Mouse (Mus musculus) midbrain, postnatal 0 days (tissue): ENCODE data around the gene Zmym1. TPM values are rescaled to one million over a fixed set of nuclear protein-coding genes. Genes with fewer than 3 reads are reported as not detected.

Source experiments
- ATAC-seq: fragments of 200-750 bp; cut with Nextera tagmentation; 2 replicates; pipeline ENCODE4 v1.8.0; 2017; ENCODE audit warnings: moderate number of reproducible peaks, mild to moderate bottlenecking, moderate TSS enrichment, moderate library complexity; ENCODE audit not compliant: low FRiP score
- DNase-seq: peaks from one replicate; pipeline ENCODE4 v3.0.0-alpha.2; 2015; ENCODE audit warnings: low spot score
- H3K27ac ChIP-seq: fragments of 300-500 bp; sonication (generic); 2 replicates; pipeline ENCODE4 v1.5.1; 2014; ENCODE audit warnings: low read depth, mild to moderate bottlenecking, low read length, mixed read lengths
- H3K27me3 ChIP-seq: fragments of 300-500 bp; sonication (generic); 2 replicates; pipeline ENCODE4 v1.6.1; 2014; ENCODE audit warnings: low read length, control low read depth, mixed read lengths; ENCODE audit not compliant: insufficient read depth
- H3K36me3 ChIP-seq: fragments of 300-500 bp; sonication (generic); 2 replicates; pipeline ENCODE4 v1.6.1; 2014; ENCODE audit warnings: low read length, control low read depth, mixed read lengths; ENCODE audit not compliant: insufficient read depth
- H3K4me1 ChIP-seq: fragments of 300-500 bp; sonication (generic); 2 replicates; pipeline ENCODE4 v1.6.1; 2014; ENCODE audit warnings: mild to moderate bottlenecking, control low read depth, antibody characterized with exemption, low read length, mixed read lengths; ENCODE audit not compliant: insufficient read depth
- H3K4me2 ChIP-seq: fragments of 300-500 bp; sonication (generic); 2 replicates; pipeline ENCODE4 v1.6.1; 2014; ENCODE audit warnings: low read depth, mild to moderate bottlenecking, low read length, mixed read lengths; ENCODE audit not compliant: poor library complexity, severe bottlenecking
- H3K4me3 ChIP-seq: fragments of 300-500 bp; sonication (generic); 2 replicates; pipeline ENCODE4 v1.5.1; 2014; ENCODE audit warnings: low read depth, mild to moderate bottlenecking, low read length, moderate library complexity
- H3K9ac ChIP-seq: fragments of 300-500 bp; sonication (generic); replicated peaks from 2 replicates; pipeline ENCODE4 v1.6.1; 2014; ENCODE audit warnings: mild to moderate bottlenecking, low read length, moderate library complexity, mixed read lengths; ENCODE audit not compliant: poor library complexity, severe bottlenecking
- H3K9me3 ChIP-seq: fragments of 300-500 bp; sonication (generic); 2 replicates; pipeline ENCODE4 v1.6.1; 2016; ENCODE audit warnings: low read length, control low read depth
- CTCF ChIP-seq: IDR thresholded peaks from 2 replicates; pipeline ENCODE4 v1.5.1; 2016; ENCODE audit warnings: antibody characterized with exemption, mild to moderate bottlenecking
- WGBS: fragments of 180-500 bp; shearing (Covaris S2); extraction: QIAGEN DNeasy Blood & Tissue Kit; methylation state at CpG from one replicate; pipeline ENCODE4 v1.1.7; 2014; 5-methylcytosine and 5-hydroxymethylcytosine counted together
- polyA plus RNA-seq: library from polyadenylated mRNA; unstranded; fragments of >200 nt; fragmentation: Nextera tagmentation; extraction: Ambion mirVana; gene quantifications from 2 replicates; pipeline ENCODE4 v1.2.1, GENCODE M21; 2015
- total RNA-seq: library from RNA; depleted of rRNA; stranded (reverse); fragments of >200 nt; gene quantifications from 2 replicates; pipeline ENCODE4 v1.2.3, GENCODE M21; 2014

Zmym1 gene
- total and polyA plus RNA-seq, 2 experiments from 2014 or later = 16.8 to 16.9 TPM

DNA sequence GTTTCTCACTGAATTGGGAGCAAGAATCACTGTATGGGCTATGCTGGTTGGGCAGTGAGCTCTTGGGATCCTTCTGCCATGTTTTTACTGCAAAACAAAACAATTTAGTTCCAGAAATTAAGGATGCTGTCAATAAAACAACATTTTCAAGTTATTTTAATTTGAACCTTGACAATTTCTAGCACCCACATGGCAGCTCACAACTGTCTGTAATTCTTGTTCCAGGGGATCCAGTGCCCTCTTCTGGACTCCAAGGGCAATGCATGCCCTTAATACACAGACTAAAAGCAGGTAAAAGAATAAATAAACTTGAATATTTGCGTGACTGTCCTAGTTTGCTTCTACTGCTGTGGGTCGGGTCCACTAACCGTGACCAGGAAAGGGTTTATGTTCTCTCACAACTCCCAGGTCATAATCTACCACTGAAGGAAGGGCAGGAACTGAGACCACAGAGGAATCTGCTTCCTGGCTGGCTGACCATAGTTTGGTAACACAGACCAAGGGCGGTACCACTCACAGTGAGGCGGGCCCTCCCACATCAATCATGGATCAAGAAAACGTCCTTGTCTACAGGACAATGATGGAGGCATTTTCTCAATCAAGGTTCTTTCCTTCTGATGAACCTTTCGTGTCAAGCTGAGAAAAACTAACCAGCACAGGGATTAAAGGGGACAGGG, 6.3 kb downstream of the Zmym1 start:
- Histone ChIP-seq H3K4me2 (no peak overlapping the region), H3K27me3 (no peaks in the 10 kb centered on the region), H3K9me3 (no peaks in the 10 kb centered on the region), H3K4me3 (no peak overlapping the region), H3K27ac (no peak overlapping the region), H3K4me1 (no peaks in the 10 kb centered on the region), H3K36me3 (peaks cover 20% of the 10 kb centered on the region), H3K9ac (no peak overlapping the region)
- DNase-seq (no peak), ATAC-seq (no peak)
- TF ChIP-seq CTCF = peak; percentile 60
- WGBS = 83% methylated on average over 7 of the region's 7 CpGs

DNA sequence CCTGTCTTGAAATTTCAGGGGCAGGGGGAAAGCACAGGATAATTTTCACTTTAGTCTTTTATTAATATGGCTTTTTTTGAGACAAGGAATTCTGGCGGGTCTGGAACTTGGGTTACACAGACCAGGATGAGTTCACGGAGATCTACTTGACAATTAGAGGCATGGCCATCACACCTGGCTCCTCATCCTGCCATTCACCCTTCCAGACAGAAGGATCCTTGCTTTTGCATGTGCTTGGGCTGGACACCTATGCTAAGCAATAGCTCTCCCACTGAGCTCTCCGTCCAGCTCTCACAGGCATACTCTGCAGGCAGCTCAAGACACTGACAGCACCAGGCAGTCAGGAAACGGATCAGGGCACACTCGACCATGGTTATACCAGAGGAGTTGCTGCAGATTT, 7.9 kb downstream of the Zmym1 start:
- no peak overlapping the region for H3K9ac ChIP-seq
- no peak overlapping the region for H3K27ac ChIP-seq
- H3K4me3 ChIP-seq = no peak overlapping the region
- H3K27me3 ChIP-seq = no peaks in the 10 kb centered on the region
- 95% methylated on average over 5 of the region's 5 CpGs for WGBS
- H3K4me2 ChIP-seq = no peak overlapping the region
- H3K4me1 ChIP-seq = no peaks in the 10 kb centered on the region
- ATAC-seq (no peak), DNase-seq (no peak)
- H3K9me3 ChIP-seq = no peaks in the 10 kb centered on the region
- H3K36me3 ChIP-seq = peaks cover 29% of the 10 kb centered on the region
- no peak for TF ChIP-seq CTCF

DNA sequence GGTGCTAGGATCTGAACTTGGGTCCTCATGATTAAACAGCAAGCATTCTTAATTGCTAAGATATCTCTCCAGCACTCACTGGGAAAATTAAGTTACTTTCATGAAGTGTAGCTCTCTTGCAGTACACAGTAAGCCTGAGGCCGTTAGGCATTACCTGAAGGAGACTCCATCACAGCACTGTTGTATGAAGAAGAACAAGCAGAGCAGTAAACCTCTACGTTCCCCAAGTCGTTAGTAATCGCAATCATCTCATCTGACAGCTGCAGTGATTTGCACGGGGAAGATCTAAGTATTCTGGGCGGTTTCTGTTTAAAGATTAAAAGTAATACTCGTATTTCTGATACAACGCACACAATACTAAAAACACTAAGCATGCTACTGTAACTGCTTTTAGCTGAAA, 9.8 kb downstream of the Zmym1 start:
- Histone ChIP-seq H3K27ac (no peak overlapping the region), H3K4me2 (no peak overlapping the region), H3K36me3 (peaks cover 42% of the 10 kb centered on the region), H3K4me1 (no peaks in the 10 kb centered on the region), H3K9me3 (no peaks in the 10 kb centered on the region), H3K9ac (no peak overlapping the region), H3K27me3 (no peaks in the 10 kb centered on the region), H3K4me3 (no peak overlapping the region)
- no peak for TF ChIP-seq CTCF
- ATAC-seq (no peak), DNase-seq (no peak)
- WGBS = 89% methylated on average over 8 of the region's 8 CpGs

DNA sequence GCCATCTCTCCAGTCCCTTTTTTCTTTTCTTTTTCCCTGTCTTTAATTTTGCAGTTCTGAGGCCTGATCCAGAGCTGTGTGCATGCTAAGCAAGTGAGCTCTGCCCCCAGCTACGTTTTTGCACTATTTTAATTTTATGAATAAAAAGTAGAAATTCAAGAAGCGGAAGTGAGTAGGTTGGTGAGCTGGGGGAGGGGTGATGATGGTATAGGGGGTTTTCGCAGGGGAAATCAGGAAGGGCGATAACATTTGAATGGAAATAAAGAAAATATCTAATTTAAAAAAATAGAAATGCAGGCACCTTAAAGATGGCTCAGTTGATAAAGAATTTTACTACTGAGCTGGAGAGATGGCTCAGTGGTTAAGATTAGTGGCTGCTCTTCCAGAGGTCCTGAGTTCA, 17.4 kb downstream of the Zmym1 start:
- no peak overlapping the region for H3K4me3 ChIP-seq
- H3K27ac ChIP-seq = no peak overlapping the region
- TF ChIP-seq CTCF = no peak
- H3K27me3 ChIP-seq = no peaks in the 10 kb centered on the region
- no peaks in the 10 kb centered on the region for H3K4me1 ChIP-seq
- H3K9me3 ChIP-seq = no peaks in the 10 kb centered on the region
- WGBS = 82% methylated on average over 4 of the region's 4 CpGs
- peaks cover 33% of the 10 kb centered on the region for H3K36me3 ChIP-seq
- ATAC-seq = no peak
- no peak overlapping the region for H3K4me2 ChIP-seq
- no peak overlapping the region for H3K9ac ChIP-seq
- no peak for DNase-seq

DNA sequence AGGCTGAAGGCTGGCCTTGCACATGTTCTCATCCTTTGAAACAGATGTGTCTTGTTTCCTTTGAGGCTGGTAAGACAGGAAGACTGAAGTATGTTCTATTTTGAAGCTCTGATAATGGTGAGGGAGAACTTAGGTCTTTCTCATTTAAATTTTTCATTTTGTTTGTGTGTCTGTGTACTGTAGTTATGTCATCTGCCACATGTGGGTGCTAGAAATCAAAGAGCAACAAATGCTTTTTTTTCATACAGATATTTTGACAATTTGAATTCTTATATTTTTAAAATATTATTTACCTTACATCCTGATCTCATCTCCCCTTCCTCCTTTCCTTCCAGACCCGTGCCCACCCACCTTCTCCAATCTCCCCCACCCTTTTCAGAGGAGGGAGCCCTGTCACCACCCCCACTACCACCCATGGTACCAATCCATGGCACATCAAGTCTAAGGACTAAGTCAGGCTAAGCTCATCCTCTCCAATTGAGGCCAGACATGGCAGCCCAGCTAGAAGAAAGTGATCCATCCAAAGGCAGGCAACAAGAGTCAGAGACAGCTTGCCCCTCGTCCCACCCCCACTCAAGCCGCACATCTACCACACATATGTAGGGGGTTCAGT, 21.0 kb downstream of the Zmym1 start:
- Histone ChIP-seq H3K9ac (no peak overlapping the region), H3K4me1 (no peaks in the 10 kb centered on the region), H3K9me3 (no peaks in the 10 kb centered on the region), H3K27me3 (no peaks in the 10 kb centered on the region), H3K36me3 (peaks cover 32% of the 10 kb centered on the region), H3K4me2 (no peak overlapping the region), H3K4me3 (no peak overlapping the region), H3K27ac (no peak overlapping the region)
- DNase-seq = no peak
- 74% methylated on average over 3 of the region's 3 CpGs for WGBS
- ATAC-seq = no peak
- peak; percentile 31 for TF ChIP-seq CTCF

DNA sequence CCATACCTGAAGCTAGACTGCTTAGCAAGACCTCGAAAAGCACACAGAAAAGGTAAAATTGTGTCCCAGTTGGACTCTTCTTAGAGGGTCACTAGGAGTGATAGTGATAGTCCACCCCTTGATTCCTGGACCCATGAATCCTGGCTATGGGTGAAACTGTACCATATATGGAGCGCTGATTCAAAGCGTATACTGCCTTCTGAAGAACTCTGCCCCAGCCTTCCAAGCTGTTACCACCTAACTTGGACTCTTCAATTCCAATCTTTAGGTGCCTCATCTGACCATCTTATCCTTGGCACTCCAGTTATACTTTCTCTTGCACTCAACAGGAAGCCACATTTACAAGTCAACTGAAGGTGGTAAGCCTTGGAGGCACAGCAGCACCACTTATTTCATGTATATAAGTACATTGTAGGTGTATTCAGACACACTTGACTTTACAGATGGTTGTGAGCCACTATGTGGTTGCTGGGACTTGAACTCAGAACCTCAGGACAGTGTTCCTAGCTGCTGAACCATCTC, 22.1 kb downstream of the Zmym1 start:
- no peak for DNase-seq
- WGBS = 95% methylated on average over 3 of the region's 3 CpGs
- Histone ChIP-seq H3K9ac (no peak overlapping the region), H3K36me3 (peaks cover 41% of the 10 kb centered on the region), H3K4me3 (no peak overlapping the region), H3K4me1 (no peaks in the 10 kb centered on the region), H3K27me3 (no peaks in the 10 kb centered on the region), H3K9me3 (no peaks in the 10 kb centered on the region), H3K4me2 (no peak overlapping the region), H3K27ac (no peak overlapping the region)
- TF ChIP-seq CTCF = no peak
- no peak for ATAC-seq
